Mouse (Mus musculus): ENCODE data around the gene Trpc4. TPM values are rescaled to one million over a fixed set of nuclear protein-coding genes. Genes with fewer than 3 reads are reported as not detected.
A peak's percentile ranks its signal among the peaks of the same experiment; 100 is the strongest.

Trpc4 gene
- total RNA-seq (2014; rRNA removed): 22.3 and 27.2 TPM in 2 replicates
- polyA plus RNA-seq (2015; fragmentation: Nextera tagmentation; extraction: Ambion mirVana): 11.9 and 15.3 TPM in 2 replicates

DNA sequence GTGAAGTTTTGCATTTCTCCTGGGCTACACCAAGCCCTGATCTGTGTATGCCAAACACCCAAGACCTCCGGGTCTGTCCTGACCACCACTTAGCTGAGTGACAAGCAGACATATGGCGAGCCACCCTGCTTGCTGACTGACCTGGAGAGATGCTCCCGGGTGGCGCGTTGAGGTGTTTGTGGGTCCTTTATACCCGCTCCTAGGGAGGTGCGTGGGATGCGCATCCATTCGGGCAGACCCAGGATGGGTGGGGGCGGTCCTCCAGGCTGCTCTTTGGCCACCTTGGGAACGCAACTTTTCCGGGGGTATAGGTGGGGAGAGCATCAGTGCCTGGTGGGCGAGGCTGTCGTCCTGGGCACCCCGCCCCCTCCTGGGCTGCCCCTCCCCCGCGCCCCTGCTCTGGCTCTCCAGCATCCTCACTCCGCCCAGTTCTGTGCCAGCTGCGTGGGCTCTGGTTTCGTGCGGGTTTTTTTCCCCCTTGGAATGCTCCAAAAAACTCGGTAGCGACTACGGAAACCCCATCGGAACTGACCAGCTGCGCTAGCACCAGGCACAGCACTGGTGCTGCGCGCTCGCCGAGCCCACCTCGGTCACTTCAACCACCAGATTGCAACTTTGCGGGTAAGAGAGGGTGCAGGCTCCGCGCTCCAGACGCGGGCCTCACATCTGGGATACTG is at the start of gene Trpc4:
Trpc4 (plus strand) TSS at position 397 of the 677 bp plus-strand sequence.
- Histone ChIP-seq H3K27ac (ENCODE audit: low read depth, low read length) (peak within 1 kb of the TSS; percentile 68), H3K9ac (peak within 1 kb of the TSS; percentile 65), H3K4me2 (ENCODE audit: low read depth) (peak within 1 kb of the TSS; percentile 98), H3K4me3 (ENCODE audit: low read depth, low read length) (peak within 1 kb of the TSS; percentile 58), H3K4me1 (ENCODE audit: insufficient read depth) (0 out of 2 replicates have a peak, but pooled peaks cover 3% of the 10 kb centered on the region), H3K36me3 (ENCODE audit: insufficient read depth) (no peaks in the 10 kb centered on the region), H3K9me3 (ENCODE audit: low read length) (no peaks in the 10 kb centered on the region), H3K27me3 (ENCODE audit: insufficient read depth, low read length) (no peaks in the 10 kb centered on the region)
- ATAC-seq: peak; percentile 58
- under 1% methylated on average over 35 of the region's 36 CpGs for WGBS
- no peak for TF ChIP-seq CTCF (IDR thresholded peaks at IDR 0.05; ENCODE audit: low read depth)
- DNase-seq: peak; percentile 46

GRCm38 (mm10) chr3:54111489-54111888 is 44.3 kb upstream of the Trpc4 start:
- Histone ChIP-seq H3K9ac (no peak overlapping the region), H3K4me2 (ENCODE audit: low read depth) (no peak overlapping the region), H3K27ac (ENCODE audit: low read depth, low read length) (peak overlapping the region; percentile 29; the same call in 1 of the 2 replicates), H3K27me3 (ENCODE audit: insufficient read depth, low read length) (no peaks in the 10 kb centered on the region), H3K36me3 (ENCODE audit: insufficient read depth) (no peaks in the 10 kb centered on the region), H3K9me3 (ENCODE audit: low read length) (no peaks in the 10 kb centered on the region), H3K4me1 (ENCODE audit: insufficient read depth) (no peaks in the 10 kb centered on the region), H3K4me3 (ENCODE audit: low read depth, low read length) (no peak overlapping the region)
- peak; percentile 25 for DNase-seq
- WGBS: 70% methylated on average over 9 of the region's 9 CpGs
- no peak for TF ChIP-seq CTCF (IDR thresholded peaks at IDR 0.05; ENCODE audit: low read depth)
- peak; percentile 51; the same call in 1 of the 2 replicates for ATAC-seq

DNA sequence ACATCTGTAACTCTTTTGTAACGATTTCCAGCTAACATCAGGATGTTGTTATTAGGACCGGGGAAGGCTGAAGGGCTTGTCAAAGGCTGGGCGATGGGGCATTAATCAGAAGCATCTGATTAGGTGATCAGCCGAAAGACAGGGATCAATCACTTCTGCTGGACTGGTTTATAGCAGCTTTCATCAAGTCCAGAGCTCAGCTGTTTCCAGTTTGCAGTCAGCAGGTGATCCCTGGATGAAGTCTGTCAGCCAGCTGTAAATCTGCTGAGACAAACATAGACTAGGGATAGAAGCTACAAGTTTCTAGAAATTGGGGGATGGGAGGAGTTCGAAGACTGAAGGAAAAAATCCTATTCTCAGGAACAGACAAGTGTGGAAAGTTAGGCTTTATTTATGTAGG is 20.5 kb upstream of the Trpc4 start:
- ATAC-seq (no peak), DNase-seq (no peak)
- Histone ChIP-seq H3K36me3 (ENCODE audit: insufficient read depth) (no peaks in the 10 kb centered on the region), H3K4me3 (ENCODE audit: low read depth, low read length) (no peak overlapping the region), H3K27ac (ENCODE audit: low read depth, low read length) (no peak overlapping the region), H3K4me1 (ENCODE audit: insufficient read depth) (no peaks in the 10 kb centered on the region), H3K27me3 (ENCODE audit: insufficient read depth, low read length) (no peaks in the 10 kb centered on the region), H3K9ac (no peak overlapping the region), H3K4me2 (ENCODE audit: low read depth) (no peak overlapping the region), H3K9me3 (ENCODE audit: low read length) (no peaks in the 10 kb centered on the region)
- TF ChIP-seq CTCF (IDR thresholded peaks at IDR 0.05; ENCODE audit: low read depth): no peak
- WGBS: 87% methylated on average over 5 of the region's 5 CpGs

GRCm38 (mm10) chr3:54141376-54141775 is 14.5 kb upstream of the Trpc4 start:
- no peak overlapping the region for H3K27ac ChIP-seq (ENCODE audit: low read depth, low read length)
- no peak for TF ChIP-seq CTCF (IDR thresholded peaks at IDR 0.05; ENCODE audit: low read depth)
- H3K4me2 ChIP-seq (ENCODE audit: low read depth): no peak overlapping the region
- no peaks in the 10 kb centered on the region for H3K9me3 ChIP-seq (ENCODE audit: low read length)
- H3K4me1 ChIP-seq (ENCODE audit: insufficient read depth): no peaks in the 10 kb centered on the region
- no peak for ATAC-seq
- no peak overlapping the region for H3K4me3 ChIP-seq (ENCODE audit: low read depth, low read length)
- DNase-seq: no peak
- 92% methylated on average over 2 of the region's 2 CpGs for WGBS
- no peak overlapping the region for H3K9ac ChIP-seq
- no peaks in the 10 kb centered on the region for H3K36me3 ChIP-seq (ENCODE audit: insufficient read depth)
- no peaks in the 10 kb centered on the region for H3K27me3 ChIP-seq (ENCODE audit: insufficient read depth, low read length)

- WGBS: 4% methylated on average over 16 of the region's 16 CpGs
- Histone ChIP-seq H3K4me1 (ENCODE audit: insufficient read depth) (0 out of 2 replicates have a peak, but pooled peaks cover 3% of the 10 kb centered on the region), H3K9me3 (ENCODE audit: low read length) (no peaks in the 10 kb centered on the region), H3K9ac (peak overlapping the region; percentile 65), H3K4me2 (ENCODE audit: low read depth) (peak overlapping the region; percentile 98), H3K4me3 (ENCODE audit: low read depth, low read length) (peak overlapping the region; percentile 58), H3K36me3 (ENCODE audit: insufficient read depth) (no peaks in the 10 kb centered on the region), H3K27ac (ENCODE audit: low read depth, low read length) (peak overlapping the region; percentile 68), H3K27me3 (ENCODE audit: insufficient read depth, low read length) (no peaks in the 10 kb centered on the region)
- ATAC-seq: peak; percentile 93
- peak; percentile 83 for DNase-seq
- peak; percentile 86 for TF ChIP-seq CTCF (IDR thresholded peaks at IDR 0.05; ENCODE audit: low read depth)
Observed at GRCm38 (mm10) chr3:54154844-54155638, 794 bp upstream of the Trpc4 start.

DNA sequence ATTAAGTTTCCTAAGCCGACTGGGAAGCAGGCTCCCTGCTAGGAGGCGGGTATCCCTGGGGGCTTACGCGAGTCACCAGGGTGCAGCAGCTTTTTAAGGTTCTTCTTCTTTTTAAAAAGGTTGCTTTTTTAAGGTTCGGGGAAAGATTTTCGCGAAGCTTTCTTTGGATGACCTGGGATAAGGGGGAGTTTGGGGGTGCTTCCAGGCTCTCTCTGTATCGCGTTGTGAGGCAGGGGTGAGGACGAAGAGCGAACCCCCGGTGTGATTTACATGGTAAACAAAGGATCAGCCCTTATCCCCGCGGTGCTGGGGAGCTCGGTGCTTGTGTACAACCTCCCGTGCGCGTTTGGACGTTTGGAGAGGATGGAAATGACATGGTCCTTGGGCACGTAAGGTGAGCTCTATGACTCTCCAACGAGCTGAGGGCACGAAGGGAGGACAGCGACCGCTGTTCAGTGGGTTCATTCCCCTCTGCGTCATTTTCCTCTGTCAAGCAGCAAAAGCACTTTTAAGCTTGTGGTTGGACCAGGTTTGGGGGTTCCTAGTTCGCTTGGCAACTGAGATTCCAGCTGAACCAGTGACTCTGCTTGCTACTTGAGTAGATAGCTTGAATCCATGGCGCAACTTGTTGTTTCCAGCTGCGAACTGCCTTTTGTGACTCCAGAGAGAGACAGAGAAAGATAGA is 623 bp downstream of the Trpc4 start:
- TF ChIP-seq CTCF (IDR thresholded peaks at IDR 0.05; ENCODE audit: low read depth): no peak

More for the DNA sequence above, 623 bp downstream of the Trpc4 start:
- Histone ChIP-seq H3K4me2 (ENCODE audit: low read depth) (peak overlapping the region; percentile 98), H3K27me3 (ENCODE audit: insufficient read depth, low read length) (no peaks in the 10 kb centered on the region), H3K36me3 (ENCODE audit: insufficient read depth) (no peaks in the 10 kb centered on the region), H3K9me3 (ENCODE audit: low read length) (no peaks in the 10 kb centered on the region), H3K27ac (ENCODE audit: low read depth, low read length) (peak overlapping the region; percentile 68), H3K4me1 (ENCODE audit: insufficient read depth) (0 out of 2 replicates have a peak, but pooled peaks cover 3% of the 10 kb centered on the region), H3K9ac (peak overlapping the region; percentile 65), H3K4me3 (ENCODE audit: low read depth, low read length) (peak overlapping the region; percentile 58)
- peak; percentile 54 for DNase-seq
- ATAC-seq: peak; percentile 30; the same call in 1 of the 2 replicates
- under 1% methylated on average over 28 of the region's 28 CpGs for WGBS

Measured in forebrain, postnatal 0 days (tissue).